11 mouse cellular contexts compared by ENCODE assay signal in the genomic region with DNA sequence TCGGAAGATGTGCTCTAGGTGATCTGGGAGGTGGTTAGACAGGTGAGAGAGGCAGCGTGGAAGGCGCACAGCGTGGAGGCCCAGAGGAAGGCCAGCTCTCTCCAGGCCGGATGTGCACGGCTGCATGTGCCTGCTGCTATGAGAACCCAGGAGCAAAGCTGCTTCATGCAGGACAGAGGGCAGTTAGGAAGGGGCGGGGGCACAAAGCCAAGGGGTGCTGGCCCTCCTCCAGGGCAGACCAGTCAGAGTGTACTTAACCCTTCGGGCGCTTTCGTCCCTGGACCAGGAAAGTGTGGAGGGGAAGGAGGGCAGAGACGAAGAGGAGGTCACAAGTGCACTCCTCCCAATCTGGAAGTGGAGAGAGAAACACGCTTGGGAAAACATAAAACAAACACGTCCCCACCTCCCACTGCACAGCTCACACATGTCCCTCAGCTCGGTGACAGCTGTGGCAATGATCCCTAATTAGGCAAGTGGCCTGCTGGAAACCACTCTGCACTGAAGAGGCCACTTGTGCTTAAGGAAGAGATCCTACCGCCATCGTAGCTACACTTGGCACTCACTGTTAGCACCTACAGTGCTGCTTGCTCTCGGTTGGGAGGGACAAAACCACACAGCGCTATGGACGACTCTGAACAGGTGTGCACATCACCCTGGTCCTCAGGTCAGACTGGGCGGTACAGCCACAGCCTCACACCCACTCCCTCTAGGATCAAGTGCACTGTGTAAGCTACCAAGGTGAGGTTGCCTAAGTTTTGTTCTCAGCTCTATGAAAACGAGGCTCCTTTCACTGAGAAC. TPM values are rescaled to one million over a fixed set of nuclear protein-coding genes. Genes with fewer than 3 reads are reported as not detected.
A peak's percentile ranks its signal among the peaks of the same experiment; 100 is the strongest.
DNase-seq lines count a peak whose midpoint lies in the region; ATAC-seq and TF ChIP-seq lines count a peak whose summit lies in the region.
"Had no signal": no experiment of that assay in that cellular context is flagged by ENCODE, and none has a peak within 500 bp of the region (broad histone marks: within the 10 kb centered on the region; RNA-seq: fewer than 3 reads in every experiment).

No protein-coding gene starts in this region.

- H3K27me3 ChIP-seq in limb, embryonic 15.5 days = no peaks in the 10 kb centered on the region
- no peaks in the 10 kb centered on the region for H3K27me3 ChIP-seq in limb, embryonic 10.5 days (ENCODE audit: low read depth, poor library complexity, severe bottlenecking)
- no peaks in the 10 kb centered on the region for H3K27me3 ChIP-seq in kidney, embryonic 16.5 days (ENCODE audit: insufficient read depth, low read length)
- no peaks in the 10 kb centered on the region for H3K27me3 ChIP-seq in intestine, embryonic 16.5 days (replicated peaks; ENCODE audit: control insufficient read depth, insufficient read depth, low read length)
- H3K27me3 ChIP-seq: limb, embryonic 13.5 days; Patski had no signal

- H3K27ac ChIP-seq in gastrocnemius, adult 2 months = peak overlapping the region; percentile 84
- peak overlapping the region; percentile 22; the same call in 1 of the 2 replicates for H3K27ac ChIP-seq in limb, embryonic 15.5 days
- H3K27ac ChIP-seq in limb, embryonic 10.5 days = no peak overlapping the region
- H3K27ac ChIP-seq in kidney, embryonic 16.5 days (ENCODE audit: low read length) = no peak overlapping the region
- no peak overlapping the region for H3K27ac ChIP-seq in intestine, embryonic 16.5 days (ENCODE audit: low read length)
- H3K27ac ChIP-seq: limb, embryonic 13.5 days had no signal

- H3K9ac ChIP-seq in limb, embryonic 15.5 days = no peak overlapping the region
- H3K9ac ChIP-seq in kidney, embryonic 16.5 days (replicated peaks; ENCODE audit: low read length) = no peak overlapping the region
- no peak overlapping the region for H3K9ac ChIP-seq in intestine, embryonic 16.5 days (ENCODE audit: low read depth, low read length)
- H3K9ac ChIP-seq: limb, embryonic 13.5 days had no signal

- peaks cover 94% of the 10 kb centered on the region for H3K36me3 ChIP-seq in limb, embryonic 15.5 days
- H3K36me3 ChIP-seq in limb, embryonic 10.5 days = peaks cover 91% of the 10 kb centered on the region
- H3K36me3 ChIP-seq in kidney, embryonic 16.5 days (ENCODE audit: insufficient read depth, low read length) = peaks cover 64% of the 10 kb centered on the region
- H3K36me3 ChIP-seq in intestine, embryonic 16.5 days (ENCODE audit: control insufficient read depth, insufficient read depth, low read length) = peaks cover 25% of the 10 kb centered on the region

- no peaks in the 10 kb centered on the region for H3K9me3 ChIP-seq in limb, embryonic 15.5 days
- H3K9me3 ChIP-seq in limb, embryonic 10.5 days (replicated peaks) = no peaks in the 10 kb centered on the region
- no peaks in the 10 kb centered on the region for H3K9me3 ChIP-seq in kidney, embryonic 16.5 days (ENCODE audit: low read length)
- no peaks in the 10 kb centered on the region for H3K9me3 ChIP-seq in intestine, embryonic 16.5 days (ENCODE audit: control insufficient read depth, low read length)
- H3K9me3 ChIP-seq: limb, embryonic 13.5 days had no signal

- ATAC-seq in limb, embryonic 15.5 days (ENCODE audit: insufficient number of reproducible peaks, low FRiP score, low TSS enrichment, low read depth) = no peak
- peak; percentile 33; the same call in 1 of the 2 replicates for ATAC-seq in kidney, embryonic 16.5 days (ENCODE audit: low FRiP score, low TSS enrichment)
- no peak for ATAC-seq in intestine, embryonic 16.5 days
- ATAC-seq: CD4-positive, CD25-positive, alpha-beta regulatory T cell, adult 4 months; Patski had no signal

- H3K4me1 ChIP-seq in limb, embryonic 15.5 days = peaks cover 11% of the 10 kb centered on the region
- no peaks in the 10 kb centered on the region for H3K4me1 ChIP-seq in limb, embryonic 10.5 days
- H3K4me1 ChIP-seq in kidney, embryonic 16.5 days (ENCODE audit: insufficient read depth, low read length) = peaks cover 8% of the 10 kb centered on the region
- H3K4me1 ChIP-seq in intestine, embryonic 16.5 days (ENCODE audit: control insufficient read depth, insufficient read depth, low read length) = no peaks in the 10 kb centered on the region
- H3K4me1 ChIP-seq: limb, embryonic 13.5 days had no signal

- DNase-seq in gastrocnemius, adult 2 months = no peak
- DNase-seq in gastrocnemius, postnatal 4 days (ENCODE audit: low spot score in 2 of 2) = no peak
- DNase-seq in limb, embryonic 10.5 days (ENCODE audit: low spot score) = no peak
- DNase-seq in lung, postnatal 36 days = peak; percentile 71
- DNase-seq in embryo, embryonic 9.5 days (ENCODE audit: extremely low spot score) = no peak

- H3K4me3 ChIP-seq in gastrocnemius, adult 2 months = no peak overlapping the region
- no peak overlapping the region for H3K4me3 ChIP-seq in limb, embryonic 15.5 days
- H3K4me3 ChIP-seq in limb, embryonic 10.5 days = no peak overlapping the region
- no peak overlapping the region for H3K4me3 ChIP-seq in kidney, embryonic 16.5 days (ENCODE audit: low read length)
- no peak overlapping the region for H3K4me3 ChIP-seq in intestine, embryonic 16.5 days (ENCODE audit: low read length)
- H3K4me3 ChIP-seq: limb, embryonic 13.5 days had no signal

- no peak for TF ChIP-seq CTCF in gastrocnemius, adult 2 months (IDR thresholded peaks at IDR 0.05)

- intact Hi-C loops in gastrocnemius, adult 2 months (cut with DNase I) = loop anchor here (5.0 kb wide), 1 partner anchor 35 kb away; a partner anchor contains a TSS

- WGBS in limb, embryonic 15.5 days = 83% methylated on average over 21 of the region's 21 CpGs
- 90% methylated on average over 21 of the region's 21 CpGs for WGBS in limb, embryonic 10.5 days
- WGBS in kidney, embryonic 16.5 days = 66% methylated on average over 21 of the region's 21 CpGs
- 87% methylated on average over 21 of the region's 21 CpGs for WGBS in intestine, embryonic 16.5 days

- no peak overlapping the region for H3K4me2 ChIP-seq in limb, embryonic 15.5 days
- no peak overlapping the region for H3K4me2 ChIP-seq in kidney, embryonic 16.5 days (replicated peaks; ENCODE audit: low read depth, low read length)
- H3K4me2 ChIP-seq in intestine, embryonic 16.5 days (ENCODE audit: low read depth, low read length) = no peak overlapping the region
- H3K4me2 ChIP-seq: limb, embryonic 13.5 days had no signal

RNA-seq across cellular contexts. Expression of a gene that starts 29.7 kb away (rescaled TPM):
- 1 to 10 TPM; 3.6 to 3.8 TPM for total RNA-seq in gastrocnemius, adult 2 months (2021)
- 1 to 10 TPM; 6.3 to 6.9 TPM for total RNA-seq in gastrocnemius, postnatal 4 days (2021)
- 12.8 and 15.1 TPM in 2 replicates for polyA plus RNA-seq in limb, embryonic 15.5 days (2015; fragmentation: Nextera tagmentation; extraction: Ambion mirVana)
- polyA plus RNA-seq in limb, embryonic 10.5 days (2016; fragmentation: Nextera tagmentation; extraction: Ambion mirVana) = 18.8 and 22.0 TPM in 2 replicates
- polyA plus RNA-seq in kidney, embryonic 16.5 days (2015; fragmentation: Nextera tagmentation; extraction: Ambion mirVana) = 15.5 and 16.1 TPM in 2 replicates
- 5.8 and 8.2 TPM in 2 replicates for polyA plus RNA-seq in intestine, embryonic 16.5 days (2015; fragmentation: Nextera tagmentation; extraction: Ambion mirVana)

RNA-seq across cellular contexts. Expression of a gene that starts 37.2 kb away (rescaled TPM):
- 10 to 100 TPM; 15.4 to 19.6 TPM for total RNA-seq in gastrocnemius, adult 2 months (2021)
- 10 to 100 TPM; 46.2 to 53.1 TPM for total RNA-seq in gastrocnemius, postnatal 4 days (2021)
- 40.8 and 47.0 TPM in 2 replicates for polyA plus RNA-seq in limb, embryonic 15.5 days (2015; fragmentation: Nextera tagmentation; extraction: Ambion mirVana)
- 43.1 and 44.0 TPM in 2 replicates for polyA plus RNA-seq in limb, embryonic 10.5 days (2016; fragmentation: Nextera tagmentation; extraction: Ambion mirVana)
- 15.6 and 33.9 TPM in 2 replicates for polyA plus RNA-seq in kidney, embryonic 16.5 days (2015; fragmentation: Nextera tagmentation; extraction: Ambion mirVana)
- 12.7 and 16.7 TPM in 2 replicates for polyA plus RNA-seq in intestine, embryonic 16.5 days (2015; fragmentation: Nextera tagmentation; extraction: Ambion mirVana)

RNA-seq across cellular contexts. Expression of a gene that starts 38.0 kb away (rescaled TPM):
- 10 to 100 TPM; 17.3 to 20.1 TPM for total RNA-seq in gastrocnemius, adult 2 months (2021)
- total RNA-seq in gastrocnemius, postnatal 4 days (2021) = 10 to 100 TPM; 37.6 to 50.1 TPM
- 44.9 and 47.8 TPM in 2 replicates for polyA plus RNA-seq in limb, embryonic 15.5 days (2015; fragmentation: Nextera tagmentation; extraction: Ambion mirVana)
- polyA plus RNA-seq in limb, embryonic 10.5 days (2016; fragmentation: Nextera tagmentation; extraction: Ambion mirVana) = 36.1 and 44.8 TPM in 2 replicates
- 45.7 and 50.1 TPM in 2 replicates for polyA plus RNA-seq in kidney, embryonic 16.5 days (2015; fragmentation: Nextera tagmentation; extraction: Ambion mirVana)
- 27.1 and 29.9 TPM in 2 replicates for polyA plus RNA-seq in intestine, embryonic 16.5 days (2015; fragmentation: Nextera tagmentation; extraction: Ambion mirVana)

RNA-seq across cellular contexts. Expression of a gene that starts 46.5 kb away (rescaled TPM):
- total RNA-seq in gastrocnemius, adult 2 months (2021) = 10 to 100 TPM in 1 of 2 experiments, 1 to 10 TPM in 1; 6.7 to 10.8 TPM
- 10 to 100 TPM; 26.4 to 31.8 TPM for total RNA-seq in gastrocnemius, postnatal 4 days (2021)
- polyA plus RNA-seq in limb, embryonic 15.5 days (2015; fragmentation: Nextera tagmentation; extraction: Ambion mirVana) = 688 and 696 TPM in 2 replicates
- 65.4 and 78.6 TPM in 2 replicates for polyA plus RNA-seq in limb, embryonic 10.5 days (2016; fragmentation: Nextera tagmentation; extraction: Ambion mirVana)
- polyA plus RNA-seq in kidney, embryonic 16.5 days (2015; fragmentation: Nextera tagmentation; extraction: Ambion mirVana) = 86.0 and 89.6 TPM in 2 replicates
- polyA plus RNA-seq in intestine, embryonic 16.5 days (2015; fragmentation: Nextera tagmentation; extraction: Ambion mirVana) = 100 and 103 TPM in 2 replicates

Comparison
In these comparisons a context has a peak if more than half of its experiments do, and no peak if none do; other contexts are left out.
1. H3K27ac ChIP-seq: peak in gastrocnemius, adult 2 months (single experiment) and limb, embryonic 15.5 days (single experiment); none in limb, embryonic 10.5 days (single experiment), kidney, embryonic 16.5 days (single experiment) and intestine, embryonic 16.5 days (single experiment).